Mouse (Mus musculus): Measurements from ENCODE around the gene 1700018B08Rik.

Gene 1700018B08Rik

DNA sequence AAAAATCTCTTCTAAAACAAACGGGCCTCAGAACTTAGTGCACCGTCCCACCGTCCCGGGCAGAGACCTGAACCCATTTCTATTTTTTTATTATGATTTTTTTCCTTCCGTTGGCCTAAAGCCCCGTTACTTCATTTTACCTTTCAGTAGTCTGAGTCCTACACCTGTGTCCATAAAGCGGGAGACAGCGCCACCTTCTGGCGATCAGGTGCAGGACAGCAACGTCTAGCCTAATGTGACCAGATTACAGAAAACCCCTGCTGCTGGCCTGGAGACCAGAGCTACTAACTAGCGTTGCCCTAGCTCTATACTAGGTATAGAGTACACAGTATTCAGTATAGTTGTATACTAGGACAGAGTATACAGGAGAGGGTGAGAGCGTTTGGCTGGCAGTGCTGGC lies 30.7 kb downstream of the 1700018B08Rik start:
- peak; percentile 50 to 61 for DNase-seq (ENCODE audit: low spot score in 2 of 2)

DNA sequence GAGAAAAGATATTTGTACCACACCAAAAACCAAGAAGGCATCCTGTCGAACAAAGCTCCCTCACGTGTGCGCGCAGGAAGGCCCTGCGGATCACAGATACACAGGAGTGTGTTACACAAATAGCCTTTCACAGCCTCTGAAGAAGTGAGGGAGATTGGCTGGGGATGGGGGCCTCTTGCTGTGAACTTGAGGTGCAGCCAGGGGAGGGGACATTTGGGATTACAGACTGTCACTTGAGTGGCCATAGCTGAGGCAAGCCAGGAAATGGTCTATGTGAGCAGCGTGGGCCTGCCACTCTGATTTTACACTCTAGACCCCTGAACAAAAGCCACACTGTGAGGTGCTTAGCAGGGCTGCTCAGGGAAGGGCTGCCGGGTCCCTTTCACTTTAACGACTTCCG lies 32.4 kb downstream of the 1700018B08Rik start:
- no peak for DNase-seq (ENCODE audit: low spot score in 2 of 2)

DNA sequence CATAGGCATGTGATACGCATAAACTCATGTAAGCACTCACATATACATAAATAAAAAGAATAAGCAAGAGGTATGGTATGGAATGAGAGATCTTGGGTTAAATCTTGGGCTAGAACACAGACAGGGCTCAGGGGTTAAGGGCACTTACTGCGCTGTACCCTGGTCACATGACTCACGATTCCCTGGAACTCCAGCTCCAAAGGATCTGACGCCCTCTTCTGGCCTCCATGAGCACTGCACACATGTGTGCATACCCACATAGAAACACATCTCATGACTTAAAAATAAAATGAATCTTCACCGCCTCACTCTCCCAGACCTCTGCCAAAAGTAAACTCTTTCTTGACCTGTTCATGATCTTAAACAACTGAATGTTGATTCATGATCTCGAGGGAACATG lies 46.5 kb downstream of the 1700018B08Rik start:
- no peak for DNase-seq (ENCODE audit: low spot score in 2 of 2)

GRCm38 (mm10) chr8:121491633-121492032 lies 52.5 kb downstream of the 1700018B08Rik start:
- no peak for DNase-seq (ENCODE audit: low spot score in 2 of 2)

DNA sequence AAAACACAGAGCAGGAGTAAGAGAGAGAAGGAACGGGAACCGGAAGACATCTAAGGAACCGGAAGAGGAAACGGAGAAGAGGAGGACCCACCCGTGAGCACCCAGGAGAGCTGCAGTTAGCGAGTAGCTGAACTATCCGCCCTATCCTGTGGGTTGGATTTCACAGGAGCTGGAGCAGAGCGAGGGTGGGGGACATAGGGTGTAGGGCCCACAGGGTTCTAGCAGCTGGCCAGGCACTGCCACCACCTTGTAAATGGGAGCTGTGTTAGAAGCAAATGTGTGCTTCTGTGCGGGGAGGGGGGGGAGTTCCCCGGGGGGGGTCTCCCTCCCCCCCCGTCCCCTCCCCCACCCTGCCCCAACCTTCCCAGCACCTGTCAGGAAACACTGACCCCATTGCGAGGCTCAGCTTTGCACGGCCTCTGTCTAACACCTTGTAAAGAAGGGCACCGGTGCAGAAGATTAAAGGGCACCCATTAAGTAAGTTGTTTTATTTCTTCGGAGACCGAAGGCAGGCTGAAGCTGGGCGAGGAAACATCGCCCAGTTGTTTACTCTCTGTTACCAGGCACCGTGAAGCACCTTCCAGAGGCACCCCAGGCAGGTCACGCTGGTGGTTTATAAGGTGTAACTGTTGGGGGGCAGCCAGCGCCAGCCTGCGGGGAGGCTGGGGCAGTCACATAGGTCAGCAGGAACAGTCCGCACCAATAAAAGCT lies 59.9 kb downstream of the 1700018B08Rik start:
- no peak for DNase-seq (ENCODE audit: low spot score in 2 of 2)
